Mouse (Mus musculus): ENCODE data around the gene Nphp4. TPM values are rescaled to one million over a fixed set of nuclear protein-coding genes. Genes with fewer than 3 reads are reported as not detected.

Gene Nphp4
- polyA plus RNA-seq, 1 experiment: 15.3 TPM

DNA sequence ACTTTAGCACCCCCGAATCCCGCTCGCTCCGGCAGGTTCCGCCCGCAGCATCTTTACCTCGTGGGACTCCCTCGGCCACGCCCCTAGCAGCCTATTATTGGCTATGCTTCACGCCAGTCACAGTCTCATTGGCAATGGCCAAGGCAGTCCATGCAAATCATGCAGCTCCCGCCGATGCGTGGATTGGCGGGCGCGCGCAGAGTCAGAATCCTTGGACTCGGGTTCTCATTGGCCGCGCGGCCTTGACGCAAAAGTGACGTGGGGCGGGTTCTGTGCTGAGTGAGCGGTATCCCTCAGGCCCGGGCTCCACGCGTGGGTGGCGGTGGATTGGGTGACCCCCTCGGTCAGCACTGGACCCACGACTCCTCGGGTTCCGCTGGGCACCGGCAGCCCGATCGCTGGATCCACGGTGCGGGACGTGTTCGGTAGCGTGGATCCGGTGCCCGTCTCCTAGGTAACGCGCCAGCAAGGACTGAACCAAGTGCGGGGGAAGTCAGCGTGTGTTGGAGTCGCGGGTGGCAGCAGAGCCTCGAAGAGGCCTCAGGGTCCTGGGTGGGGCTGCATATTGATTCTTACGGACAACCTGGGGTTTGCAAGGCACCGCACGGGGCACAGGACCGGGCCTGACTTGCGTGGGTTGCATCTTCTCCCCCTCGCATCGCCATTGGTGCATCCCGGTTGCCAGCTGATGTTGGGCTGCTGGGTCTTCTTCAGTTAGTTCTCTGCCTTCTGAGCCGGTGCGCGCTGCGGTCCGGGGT is 1.1 kb downstream of the Nphp4 start, which contains the start of gene Kcnab2:
Gene Kcnab2, minus strand, starts transcription at position 406 of the 758 bp plus-strand sequence.
- Histone ChIP-seq H3K27me3 (ENCODE audit: control insufficient read depth, insufficient read depth, low read length) (no peaks in the 10 kb centered on the region), H3K36me3 (ENCODE audit: control insufficient read depth, insufficient read depth, low read length) (no peaks in the 10 kb centered on the region), H3K4me1 (ENCODE audit: control insufficient read depth, insufficient read depth, low read length) (peaks cover 36% of the 10 kb centered on the region), H3K27ac (ENCODE audit: control insufficient read depth, insufficient read depth, low read depth, low read length) (peak within 1 kb of the TSS; percentile 70), H3K4me3 (ENCODE audit: control insufficient read depth, low read depth, low read length) (peak within 1 kb of the TSS; percentile 92)
- TF ChIP-seq POLR2A (IDR thresholded peaks at IDR 0.05; ENCODE audit: control insufficient read depth, low read depth, low read length): no peak; the same call in none of the 2 replicates
- no peak for TF ChIP-seq CTCF (IDR thresholded peaks at IDR 0.05; ENCODE audit: control insufficient read depth, insufficient read depth, insufficient replicate concordance, low read depth, low read length)

DNA sequence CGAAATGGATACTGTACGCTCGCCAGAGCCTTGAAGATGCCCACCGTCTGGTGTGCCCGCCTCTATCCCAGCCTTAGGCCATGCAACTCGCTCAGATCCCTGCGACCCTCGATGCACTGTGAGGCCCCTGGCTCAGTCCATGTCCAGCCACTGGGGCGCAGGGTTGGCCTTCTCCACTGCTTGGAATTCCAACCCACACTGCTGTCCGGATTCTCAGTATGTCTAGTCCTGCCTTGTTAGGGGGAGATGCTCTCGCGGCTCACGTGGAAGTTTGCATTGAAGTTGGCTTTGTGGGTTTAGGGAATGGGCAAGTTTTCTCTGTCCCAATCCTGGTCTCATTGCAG is 1.7 kb downstream of the Nphp4 start:
- no peak for TF ChIP-seq POLR2A (IDR thresholded peaks at IDR 0.05; ENCODE audit: control insufficient read depth, low read depth, low read length)
- TF ChIP-seq CTCF (IDR thresholded peaks at IDR 0.05; ENCODE audit: control insufficient read depth, insufficient read depth, insufficient replicate concordance, low read depth, low read length): no peak
- Histone ChIP-seq H3K36me3 (ENCODE audit: control insufficient read depth, insufficient read depth, low read length) (no peaks in the 10 kb centered on the region), H3K27me3 (ENCODE audit: control insufficient read depth, insufficient read depth, low read length) (no peaks in the 10 kb centered on the region), H3K4me3 (ENCODE audit: control insufficient read depth, low read depth, low read length) (peak overlapping the region; percentile 92), H3K27ac (ENCODE audit: control insufficient read depth, insufficient read depth, low read depth, low read length) (peak overlapping the region; percentile 45), H3K4me1 (ENCODE audit: control insufficient read depth, insufficient read depth, low read length) (peaks cover 36% of the 10 kb centered on the region)

DNA sequence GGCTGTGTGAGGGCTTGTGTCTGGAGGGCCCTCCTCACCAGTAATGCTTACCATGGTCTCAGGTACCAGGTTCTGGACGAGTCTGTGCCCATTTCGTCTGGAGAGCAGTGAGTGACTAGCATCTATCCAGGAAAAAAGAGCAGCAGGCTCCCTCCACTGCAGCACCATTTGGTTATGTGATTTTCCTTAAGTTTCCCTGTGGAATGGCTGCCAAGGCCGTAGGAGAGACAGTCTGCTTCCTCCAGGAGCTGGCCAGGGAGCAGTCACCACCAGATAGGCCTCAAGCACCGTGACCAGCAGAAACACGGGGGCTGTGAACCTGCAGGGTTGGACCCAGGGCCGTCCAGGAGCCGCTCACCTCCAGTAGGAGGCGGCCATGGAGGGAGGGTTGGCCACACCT is 3.9 kb downstream of the Nphp4 start:
- Histone ChIP-seq H3K4me3 (ENCODE audit: control insufficient read depth, low read depth, low read length) (peak overlapping the region; percentile 14), H3K27ac (ENCODE audit: control insufficient read depth, insufficient read depth, low read depth, low read length) (no peak overlapping the region)
- TF ChIP-seq POLR2A (IDR thresholded peaks at IDR 0.05; ENCODE audit: control insufficient read depth, low read depth, low read length) (no peak), CTCF (IDR thresholded peaks at IDR 0.05; ENCODE audit: control insufficient read depth, insufficient read depth, insufficient replicate concordance, low read depth, low read length) (no peak)

DNA sequence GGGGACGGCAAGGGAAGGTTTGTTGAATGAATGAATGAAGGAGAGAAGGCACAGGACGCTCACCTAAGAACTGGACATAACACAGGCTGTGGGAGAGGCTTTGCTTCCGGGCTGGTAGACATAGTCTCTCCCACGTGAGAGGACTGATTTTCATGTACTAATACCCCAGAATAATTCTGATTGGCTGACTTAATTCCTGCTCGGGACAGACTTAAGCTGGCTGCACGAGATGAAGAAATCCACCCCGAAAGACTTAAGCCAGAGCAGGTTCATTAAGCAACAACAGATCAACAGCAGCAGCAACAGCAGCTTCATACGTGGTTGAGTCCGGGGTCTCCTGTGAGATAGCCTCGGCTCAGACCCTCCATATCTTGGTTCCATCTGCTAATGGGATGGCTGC is 11.5 kb downstream of the Nphp4 start:
- peaks cover 6% of the 10 kb centered on the region for H3K4me1 ChIP-seq (ENCODE audit: control insufficient read depth, insufficient read depth, low read length)
- H3K4me3 ChIP-seq (ENCODE audit: control insufficient read depth, low read depth, low read length): no peak overlapping the region
- TF ChIP-seq POLR2A (IDR thresholded peaks at IDR 0.05; ENCODE audit: control insufficient read depth, low read depth, low read length) (no peak), CTCF (IDR thresholded peaks at IDR 0.05; ENCODE audit: control insufficient read depth, insufficient read depth, insufficient replicate concordance, low read depth, low read length) (no peak)
- H3K27me3 ChIP-seq (ENCODE audit: control insufficient read depth, insufficient read depth, low read length): no peaks in the 10 kb centered on the region
- no peaks in the 10 kb centered on the region; the same call in none of the 2 replicates for H3K36me3 ChIP-seq (ENCODE audit: control insufficient read depth, insufficient read depth, low read length)
- H3K27ac ChIP-seq (ENCODE audit: control insufficient read depth, insufficient read depth, low read depth, low read length): no peak overlapping the region

More for the DNA sequence above, 3.9 kb downstream of the Nphp4 start:
- H3K36me3 ChIP-seq (ENCODE audit: control insufficient read depth, insufficient read depth, low read length): no peaks in the 10 kb centered on the region
- H3K27me3 ChIP-seq (ENCODE audit: control insufficient read depth, insufficient read depth, low read length): no peaks in the 10 kb centered on the region
- H3K4me1 ChIP-seq (ENCODE audit: control insufficient read depth, insufficient read depth, low read length): peaks cover 36% of the 10 kb centered on the region

DNA sequence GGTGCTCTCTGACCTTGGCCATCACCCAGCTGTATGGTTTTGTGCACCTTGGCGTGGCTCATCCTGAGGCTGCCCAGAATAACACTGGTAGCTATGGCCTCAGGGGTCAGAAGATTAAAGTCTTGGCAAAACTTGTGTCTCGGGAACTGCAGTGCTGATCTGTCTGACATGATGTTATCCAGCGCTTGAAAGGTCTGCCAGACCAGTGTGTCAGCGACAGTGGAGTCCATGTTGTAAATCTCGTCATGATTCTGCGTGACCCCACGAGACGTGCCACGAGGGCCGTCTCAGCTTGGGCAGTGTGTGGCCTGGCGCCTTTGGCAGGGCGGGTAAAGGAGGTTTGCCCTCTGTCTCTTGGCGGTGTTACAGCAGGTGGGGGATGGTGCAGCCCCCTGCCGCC is 13.8 kb downstream of the Nphp4 start:
- no peak overlapping the region for H3K4me3 ChIP-seq (ENCODE audit: control insufficient read depth, low read depth, low read length)
- no peak for TF ChIP-seq POLR2A (IDR thresholded peaks at IDR 0.05; ENCODE audit: control insufficient read depth, low read depth, low read length)
- no peak for TF ChIP-seq CTCF (IDR thresholded peaks at IDR 0.05; ENCODE audit: control insufficient read depth, insufficient read depth, insufficient replicate concordance, low read depth, low read length)

DNA sequence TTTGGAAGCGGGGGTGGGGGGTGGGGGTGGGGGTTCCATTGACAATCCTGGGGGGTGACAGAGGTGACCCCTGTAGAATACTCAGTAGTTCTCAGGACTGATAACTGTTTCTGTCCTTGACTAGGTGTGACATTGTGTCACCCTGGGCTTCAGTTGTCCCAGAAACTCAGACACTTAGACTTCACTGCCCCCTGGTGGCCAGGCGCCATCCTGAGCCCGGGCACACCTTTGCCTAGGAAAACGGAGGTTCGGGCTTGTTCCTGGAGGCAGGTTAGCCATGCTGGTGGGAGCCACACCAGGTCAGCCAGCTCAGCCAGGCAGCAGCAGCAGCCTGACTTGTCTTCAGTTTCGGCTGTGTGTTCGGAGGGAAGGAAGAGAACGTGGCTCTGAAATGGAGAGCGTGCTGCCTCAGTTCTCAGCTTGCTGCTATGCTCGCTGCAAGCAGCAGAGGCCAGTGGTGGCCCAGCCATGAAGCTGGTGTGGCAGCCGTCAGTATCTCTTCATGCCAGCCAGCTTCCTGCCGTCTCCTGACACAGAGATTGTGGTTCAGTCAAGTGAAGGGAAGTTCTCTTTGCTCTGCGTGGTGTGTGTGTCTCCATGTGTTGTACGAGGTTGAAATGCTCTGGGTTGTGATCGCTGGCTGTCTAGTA is 14.9 kb downstream of the Nphp4 start:
- Histone ChIP-seq H3K4me3 (ENCODE audit: control insufficient read depth, low read depth, low read length) (no peak overlapping the region), H3K27me3 (ENCODE audit: control insufficient read depth, insufficient read depth, low read length) (no peaks in the 10 kb centered on the region), H3K36me3 (ENCODE audit: control insufficient read depth, insufficient read depth, low read length) (no peaks in the 10 kb centered on the region; the same call in 1 of the 2 replicates), H3K4me1 (ENCODE audit: control insufficient read depth, insufficient read depth, low read length) (peaks cover 6% of the 10 kb centered on the region), H3K27ac (ENCODE audit: control insufficient read depth, insufficient read depth, low read depth, low read length) (no peak overlapping the region)
- TF ChIP-seq CTCF (IDR thresholded peaks at IDR 0.05; ENCODE audit: control insufficient read depth, insufficient read depth, insufficient replicate concordance, low read depth, low read length) (peak; percentile 73), POLR2A (IDR thresholded peaks at IDR 0.05; ENCODE audit: control insufficient read depth, low read depth, low read length) (no peak)

More for the DNA sequence above, 13.8 kb downstream of the Nphp4 start:
- H3K36me3 ChIP-seq (ENCODE audit: control insufficient read depth, insufficient read depth, low read length): no peaks in the 10 kb centered on the region; the same call in none of the 2 replicates
- H3K4me1 ChIP-seq (ENCODE audit: control insufficient read depth, insufficient read depth, low read length): peaks cover 6% of the 10 kb centered on the region
- H3K27ac ChIP-seq (ENCODE audit: control insufficient read depth, insufficient read depth, low read depth, low read length): no peak overlapping the region
- H3K27me3 ChIP-seq (ENCODE audit: control insufficient read depth, insufficient read depth, low read length): no peaks in the 10 kb centered on the region

DNA sequence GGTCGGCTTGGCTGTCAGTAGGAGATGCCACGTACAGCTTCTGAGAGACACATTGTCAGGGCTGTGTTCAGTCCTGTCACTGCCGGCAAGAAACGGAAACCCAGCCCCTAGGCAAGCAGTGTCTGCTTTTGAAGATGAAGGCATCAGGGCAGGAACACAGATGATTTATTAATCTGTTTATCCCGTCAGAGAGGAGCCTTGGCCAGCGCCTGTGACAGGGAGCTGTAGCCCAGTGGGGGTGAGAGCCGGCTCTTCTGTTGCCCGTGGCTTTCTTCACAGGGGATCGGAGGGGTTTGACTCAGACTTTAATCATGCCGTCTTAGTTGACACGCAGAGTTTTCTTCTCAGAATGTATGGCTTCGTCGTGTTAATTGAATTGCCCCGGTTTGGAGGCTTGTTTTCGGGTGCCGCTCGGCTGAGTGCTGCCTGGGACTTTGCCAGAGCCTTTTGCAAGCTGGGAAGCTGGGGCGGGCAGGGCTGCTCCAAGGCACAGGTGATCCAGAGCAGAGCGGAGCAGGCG is 17.9 kb downstream of the Nphp4 start:
- no peaks in the 10 kb centered on the region for H3K27me3 ChIP-seq (ENCODE audit: control insufficient read depth, insufficient read depth, low read length)
- no peak for TF ChIP-seq CTCF (IDR thresholded peaks at IDR 0.05; ENCODE audit: control insufficient read depth, insufficient read depth, insufficient replicate concordance, low read depth, low read length)
- no peak for TF ChIP-seq POLR2A (IDR thresholded peaks at IDR 0.05; ENCODE audit: control insufficient read depth, low read depth, low read length)
- H3K27ac ChIP-seq (ENCODE audit: control insufficient read depth, insufficient read depth, low read depth, low read length): no peak overlapping the region

More for the DNA sequence above, 17.9 kb downstream of the Nphp4 start:
- no peaks in the 10 kb centered on the region for H3K36me3 ChIP-seq (ENCODE audit: control insufficient read depth, insufficient read depth, low read length)
- no peak overlapping the region for H3K4me3 ChIP-seq (ENCODE audit: control insufficient read depth, low read depth, low read length)
- H3K4me1 ChIP-seq (ENCODE audit: control insufficient read depth, insufficient read depth, low read length): peaks cover 6% of the 10 kb centered on the region
